Mouse (Mus musculus) urinary bladder, postnatal 25 days (tissue): ENCODE measurements around the gene Cyp2r1.
A peak's percentile ranks its signal among the peaks of the same experiment; 100 is the strongest.
"Not testable (repeated sequence)": the region's sequence is repeated elsewhere in the genome, so short reads cannot be mapped to it uniquely, and the experiment has no call there.

ENCODE experiments used
- DNase-seq: peaks from one replicate; pipeline ENCODE4 v3.0.0; 2022; ENCODE audit warnings: low spot score

The Cyp2r1 gene

DNA sequence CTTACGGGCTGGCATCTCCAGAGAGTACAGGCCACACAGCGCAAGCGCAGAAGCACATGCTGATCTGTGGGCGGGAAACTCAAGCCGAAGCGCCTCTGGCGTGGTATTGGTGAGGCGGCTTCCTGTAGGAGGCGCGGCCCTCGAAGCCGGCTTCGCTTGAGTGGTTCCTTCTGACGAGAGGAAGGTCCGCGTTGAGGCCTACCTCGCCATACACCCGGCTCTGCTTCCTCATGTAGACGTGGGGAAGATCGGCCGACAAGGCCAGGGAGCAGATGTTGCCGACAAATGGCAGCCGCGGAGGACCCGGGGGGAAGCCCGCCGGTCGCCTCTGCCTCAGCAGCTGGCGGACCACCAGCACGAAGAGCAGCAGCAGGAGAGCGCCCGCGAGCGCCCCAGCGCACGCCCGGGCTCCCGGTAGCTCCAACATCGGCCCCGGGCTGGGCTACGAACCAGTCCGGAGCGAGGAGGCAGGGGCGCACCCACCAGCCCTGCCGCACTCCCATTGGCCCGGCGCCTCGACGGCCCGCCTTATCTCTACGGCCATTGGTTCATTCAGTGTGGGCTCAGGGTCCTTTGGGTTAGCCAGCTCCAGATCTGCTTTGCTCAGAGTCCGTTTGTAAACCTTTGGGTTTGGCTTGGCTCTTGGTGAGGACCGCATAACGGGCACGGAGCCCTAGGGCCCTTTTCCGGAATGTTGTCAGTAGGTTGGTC is at the start of gene Cyp2r1:
Cyp2r1 (minus strand) TSS at position 442 of the 711 bp plus-strand sequence.
- DNase-seq = peak; percentile 80

DNA sequence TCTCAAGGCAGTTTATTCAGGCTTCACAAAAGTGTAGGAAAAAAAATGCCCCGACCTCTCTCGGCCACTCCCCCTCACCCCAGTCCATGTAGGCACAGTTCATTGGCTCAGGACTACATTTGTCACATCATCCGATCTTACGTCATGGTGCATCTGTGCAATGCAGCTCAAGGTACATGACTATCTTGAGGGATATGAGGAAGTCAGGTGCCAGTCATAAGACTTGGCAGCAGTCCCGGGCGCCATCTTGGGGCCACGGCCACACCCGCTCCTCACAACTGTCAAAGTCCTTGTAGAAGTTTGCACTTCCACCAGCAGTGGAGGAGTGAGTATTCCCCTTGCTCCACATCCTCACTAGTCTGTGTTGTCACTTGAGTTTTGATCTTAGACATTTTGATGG is 31.6 kb upstream of the Cyp2r1 start:
- not testable (repeated sequence) for DNase-seq

DNA sequence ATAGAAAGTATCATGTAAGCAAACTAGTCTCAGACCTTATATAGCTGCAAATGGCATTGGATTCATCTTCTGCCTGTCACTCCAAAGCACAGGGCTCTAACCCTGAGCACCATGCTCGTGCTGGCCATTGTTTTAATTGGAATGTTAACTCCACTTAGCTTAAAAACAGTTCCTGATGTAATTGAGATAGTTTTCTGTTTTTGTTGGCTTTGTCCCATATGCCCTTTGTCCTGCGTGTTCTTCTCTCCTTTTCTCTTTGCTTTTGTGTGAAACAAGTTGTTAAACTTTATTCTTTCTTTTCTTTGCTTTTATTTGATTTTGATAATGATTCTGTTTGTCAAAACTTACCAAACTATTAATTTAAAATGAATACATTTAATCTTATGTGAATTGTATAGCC is 19.7 kb upstream of the Cyp2r1 start:
- no peak for DNase-seq

DNA sequence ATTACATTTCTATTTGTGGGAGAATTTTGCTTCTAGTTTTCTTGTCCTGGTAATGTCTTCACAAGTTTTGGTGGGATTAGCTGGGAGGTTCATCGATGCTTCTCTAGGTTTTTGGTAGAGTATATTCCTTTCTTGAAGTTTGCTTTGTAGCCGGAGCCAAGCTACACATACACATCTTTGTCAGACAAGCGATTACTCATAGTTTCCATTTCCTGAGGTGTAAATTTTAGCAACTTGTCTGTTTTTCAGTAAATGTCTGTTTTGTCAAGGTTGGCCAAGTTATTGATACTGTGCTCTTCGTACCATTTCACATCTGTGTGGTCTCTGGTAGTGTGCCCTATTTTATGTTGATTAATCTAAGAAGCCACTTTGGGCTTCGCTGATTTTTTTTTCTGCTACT is 18.4 kb upstream of the Cyp2r1 start:
- DNase-seq = no peak

DNA sequence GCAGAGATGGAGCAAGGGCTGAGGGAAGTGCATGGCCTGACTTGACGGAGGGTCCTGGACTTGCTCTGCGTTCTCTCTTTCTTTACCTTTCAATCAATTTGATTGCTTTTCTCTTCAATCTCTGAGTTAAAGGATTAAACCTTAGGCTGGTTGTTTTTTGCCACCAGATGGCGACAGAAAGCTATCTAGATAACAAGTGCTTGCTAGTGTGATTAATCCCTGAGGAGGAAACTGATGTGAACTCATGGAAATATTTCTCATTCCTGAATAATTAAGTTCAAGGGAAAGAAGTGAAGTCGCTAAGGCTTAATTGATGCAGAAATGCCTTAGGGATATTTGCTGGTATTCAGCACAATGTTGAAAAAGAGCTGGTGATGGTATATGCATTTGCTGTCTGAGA is 17.7 kb upstream of the Cyp2r1 start:
- peak; percentile 56 for DNase-seq

DNA sequence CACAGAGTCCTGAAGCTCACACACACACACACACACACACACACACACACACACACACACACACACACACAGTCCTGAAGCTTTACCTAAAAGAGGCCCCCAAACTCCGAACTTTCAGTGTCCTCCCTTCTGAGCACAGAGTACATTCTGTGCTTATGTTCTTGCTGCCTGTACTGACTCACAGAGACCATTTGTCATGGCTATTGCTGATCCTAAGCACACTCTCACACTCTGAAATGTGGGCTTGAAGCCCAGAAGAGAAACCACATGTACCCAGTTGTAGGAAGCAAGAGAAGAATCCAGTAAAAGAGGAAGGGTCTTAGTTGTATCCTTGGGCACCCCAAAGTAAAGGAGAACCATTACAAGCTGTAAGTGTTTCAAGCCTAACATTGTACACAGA is 14.9 kb upstream of the Cyp2r1 start:
- no peak for DNase-seq

DNA sequence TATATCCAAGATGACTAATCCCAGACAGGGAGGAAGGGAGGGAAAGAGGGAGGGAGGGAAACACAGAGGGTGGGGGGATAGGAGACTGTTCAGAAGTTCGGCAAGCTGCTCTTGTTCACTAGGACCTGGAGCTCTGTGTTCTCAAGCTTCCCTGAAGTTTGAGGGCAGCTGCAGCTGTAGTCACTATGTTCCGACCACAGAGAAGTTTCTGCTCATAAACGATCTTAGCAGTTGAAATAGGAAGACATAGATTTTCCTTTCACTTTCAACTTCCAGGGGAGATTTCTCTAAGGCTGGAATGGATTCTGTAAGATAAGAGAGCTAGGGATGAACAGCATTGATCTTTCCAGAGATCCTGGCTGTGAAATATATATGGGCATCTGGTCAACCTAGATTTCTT is 14.2 kb upstream of the Cyp2r1 start:
- no peak for DNase-seq

DNA sequence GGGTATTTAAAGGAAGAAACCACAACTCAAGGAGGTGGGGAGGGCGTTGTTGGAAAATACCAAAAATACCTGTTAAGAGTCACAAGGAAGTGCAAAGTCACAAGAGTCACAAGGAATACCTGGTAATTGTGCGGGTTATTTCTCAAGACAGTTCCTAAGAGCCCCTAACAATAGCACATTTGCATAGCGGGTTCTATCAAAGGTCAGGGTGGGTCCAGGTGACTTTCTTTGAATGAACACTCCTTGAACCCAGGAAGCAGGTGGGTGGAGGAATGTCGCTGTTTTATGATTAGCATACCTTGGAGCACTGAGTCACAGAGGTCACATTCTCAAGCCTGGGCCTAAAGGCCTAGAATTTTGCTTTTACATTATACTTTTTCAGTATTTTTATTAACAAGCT is 11.1 kb upstream of the Cyp2r1 start:
- DNase-seq = not testable (repeated sequence)

DNA sequence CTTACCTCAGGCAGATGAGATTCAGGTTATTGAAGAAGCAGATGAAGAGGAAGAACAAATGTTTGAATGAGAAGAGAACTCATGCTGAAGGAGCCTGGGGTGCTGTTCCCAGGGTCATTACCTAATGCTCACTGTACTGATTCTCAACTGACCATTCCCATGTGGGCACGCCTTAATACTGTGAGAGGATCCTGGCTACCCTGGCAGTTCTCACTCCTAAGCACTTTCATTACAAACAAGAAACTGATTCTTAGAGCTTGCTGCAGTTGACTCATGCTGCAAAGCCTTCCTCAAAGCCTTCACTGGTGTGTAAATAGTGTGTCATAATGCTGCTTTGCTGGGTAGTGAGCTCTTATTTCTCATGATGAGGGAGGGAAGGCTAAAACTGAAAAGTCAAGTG is 26.6 kb downstream of the Cyp2r1 start:
- DNase-seq = no peak

DNA sequence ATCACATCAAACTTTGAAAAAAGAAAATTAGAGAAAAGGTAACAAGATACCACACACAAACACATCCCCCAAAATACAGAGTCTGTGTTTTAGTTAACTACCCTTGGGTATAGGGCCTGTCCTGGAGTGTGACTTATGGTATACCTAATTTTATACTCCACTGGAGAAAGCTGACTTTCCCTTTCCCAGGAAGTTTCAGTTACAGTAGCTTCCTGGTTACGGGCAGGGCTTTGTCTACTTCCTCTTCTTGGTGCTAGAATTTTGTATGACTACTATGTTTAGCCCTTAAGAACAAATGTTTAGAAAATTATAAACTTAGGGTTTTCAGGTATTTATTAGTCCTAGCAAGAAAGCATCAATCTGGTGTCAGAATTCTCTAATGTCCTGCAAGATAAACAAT is 36.5 kb downstream of the Cyp2r1 start:
- DNase-seq = no peak

DNA sequence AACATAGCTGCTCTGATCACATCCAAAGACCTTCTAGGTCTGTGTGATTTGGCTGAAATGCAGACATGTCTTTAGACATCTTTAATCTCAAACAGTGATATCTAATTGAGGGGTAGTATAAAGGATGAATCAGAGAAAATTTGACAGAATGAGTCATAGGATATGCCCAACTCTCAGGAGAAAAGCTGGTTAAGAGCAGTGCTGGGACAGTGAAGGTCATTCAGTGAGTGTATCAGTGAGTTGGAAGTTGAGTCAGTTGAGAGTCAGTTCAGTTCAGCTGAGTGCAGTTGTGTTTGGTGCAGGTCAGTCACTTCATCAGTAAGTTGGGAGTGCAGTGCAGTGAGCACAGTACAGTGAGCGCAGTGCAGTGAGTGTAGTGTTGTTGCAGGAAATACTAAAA is 42.6 kb downstream of the Cyp2r1 start:
- no peak for DNase-seq

DNA sequence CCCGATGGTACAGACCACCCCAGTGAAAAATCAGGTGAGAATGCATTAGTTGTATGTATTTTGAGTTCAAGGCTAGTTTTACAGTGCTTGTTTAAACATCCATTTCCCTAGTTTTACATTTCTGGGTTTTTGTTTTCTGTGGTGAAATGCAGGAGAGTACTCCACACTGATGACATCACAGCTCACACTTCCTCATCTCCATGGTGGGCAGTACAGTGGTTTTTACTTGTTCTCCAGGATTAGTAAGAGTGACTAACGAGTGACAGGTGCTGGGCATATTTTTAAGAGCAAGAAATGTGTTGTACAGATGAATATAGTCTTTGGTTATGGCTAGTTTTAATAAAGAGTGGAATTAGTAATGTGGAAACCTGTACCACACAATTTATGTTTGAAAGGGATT is 53.9 kb downstream of the Cyp2r1 start:
- no peak for DNase-seq
